Mouse (Mus musculus) heart, adult 2 months (tissue): ENCODE results near the gene Cd22. TPM values are rescaled to one million over a fixed set of nuclear protein-coding genes. Genes with fewer than 3 reads are reported as not detected.
"Not testable (repeated sequence)": the region's sequence is repeated elsewhere in the genome, so short reads cannot be mapped to it uniquely, and the experiment has no call there.

ENCODE experiments used
- DNase-seq, 2 experiments: peaks; one replicate each; pipeline ENCODE4 v3.0.0; 2021
- H3K27ac ChIP-seq: fragments of 200-600 bp; 2 replicates; pipeline ENCODE4 v1.8.1; 2022
- H3K27me3 ChIP-seq: fragments of 200-500 bp; 2 replicates; pipeline ENCODE4 v1.6.1; 2012; ENCODE audit warnings: mild to moderate bottlenecking, low read length, inconsistent platforms, mixed read lengths; ENCODE audit not compliant: control insufficient read depth, insufficient read depth
- H3K36me3 ChIP-seq: fragments of 200-500 bp; 2 replicates; pipeline ENCODE4 v1.6.1; 2012; ENCODE audit warnings: low read length, inconsistent platforms; ENCODE audit not compliant: control insufficient read depth, insufficient read depth
- H3K4me1 ChIP-seq: fragments of 200-500 bp; 2 replicates; pipeline ENCODE4 v1.6.1; 2011; ENCODE audit warnings: low read length; ENCODE audit not compliant: control insufficient read depth, insufficient read depth
- H3K4me3 ChIP-seq: fragments of 200-600 bp; 2 replicates; pipeline ENCODE4 v1.8.1; 2022
- H3K79me2 ChIP-seq: fragments of 200-500 bp; replicated peaks from 2 replicates; pipeline ENCODE4 v1.6.1; 2012; ENCODE audit warnings: mild to moderate bottlenecking, inconsistent platforms, low read length, moderate library complexity, mixed read lengths; ENCODE audit not compliant: control insufficient read depth, insufficient read depth
- H3K9ac ChIP-seq: fragments of 200-500 bp; 2 replicates; pipeline ENCODE4 v1.6.1; 2012; ENCODE audit warnings: low read depth, mild to moderate bottlenecking, control low read depth, inconsistent platforms, low read length, mixed read lengths
- CTCF ChIP-seq: fragments of 200-600 bp; IDR thresholded peaks from 2 replicates; pipeline ENCODE4 v1.8.1; 2022; ENCODE audit warnings: antibody characterized with exemption, mild to moderate bottlenecking, moderate library complexity
- EP300 ChIP-seq: fragments of 200-500 bp; IDR thresholded peaks from 2 replicates; pipeline ENCODE4 v1.6.1; 2011; ENCODE audit warnings: low read depth, low read length, control low read depth; ENCODE audit not compliant: insufficient read depth
- POLR2A ChIP-seq: fragments of 200-500 bp; IDR thresholded peaks from 2 replicates; pipeline ENCODE4 v1.6.1; 2011; ENCODE audit warnings: mild to moderate bottlenecking, low read depth, low read length, control low read depth; ENCODE audit not compliant: insufficient read depth
- WGBS: fragments of 180-500 bp; shearing (Covaris S2); methylation state at CpG from one replicate; pipeline ENCODE4 v1.1.7; 2018; 5-methylcytosine and 5-hydroxymethylcytosine counted together
- intact Hi-C: fragments of 180-260 bp; cut with DNase I; formaldehyde crosslinking; loops from one replicate; pipeline ENCODE4 v1.15.1; 2025
- polyA plus RNA-seq: library from polyadenylated mRNA; depleted of rRNA; stranded (reverse); fragments of >200 nt; gene quantifications from 2 replicates; pipeline ENCODE4 v1.2.3, GENCODE M21; 2012
- total RNA-seq, 2 experiments: library from RNA; stranded (reverse); gene quantifications; 2 replicates each; pipeline ENCODE4 v1.2.3; 2021

The Cd22 gene
- total and polyA plus RNA-seq, 3 experiments = 0.57 to 8.1 (median 1.3) TPM

GRCm38 (mm10) chr7:30837277-30837676, 42.9 kb downstream of the Cd22 start:
- Histone ChIP-seq H3K4me1 (no peaks in the 10 kb centered on the region), H3K27ac (no peak overlapping the region), H3K79me2 (no peaks in the 10 kb centered on the region), H3K9ac (no peak overlapping the region), H3K36me3 (no peaks in the 10 kb centered on the region), H3K27me3 (0 out of 2 replicates have a peak, but pooled peaks cover 1% of the 10 kb centered on the region), H3K4me3 (no peak overlapping the region)
- intact Hi-C loops = no loop called here
- TF ChIP-seq CTCF = no peak
- TF ChIP-seq EP300 = no peak
- TF ChIP-seq POLR2A = no peak
- no peak for DNase-seq

- H3K9ac ChIP-seq, H3K27ac ChIP-seq, H3K79me2 ChIP-seq, DNase-seq, H3K4me3 ChIP-seq, H3K36me3 ChIP-seq, intact Hi-C loops, H3K4me1 ChIP-seq, H3K27me3 ChIP-seq: not testable (repeated sequence)
- WGBS = 19% methylated on average over 7 of the region's 11 CpGs
Observed at GRCm38 (mm10) chr7:30832684-30833083, 47.5 kb downstream of the Cd22 start.

DNA sequence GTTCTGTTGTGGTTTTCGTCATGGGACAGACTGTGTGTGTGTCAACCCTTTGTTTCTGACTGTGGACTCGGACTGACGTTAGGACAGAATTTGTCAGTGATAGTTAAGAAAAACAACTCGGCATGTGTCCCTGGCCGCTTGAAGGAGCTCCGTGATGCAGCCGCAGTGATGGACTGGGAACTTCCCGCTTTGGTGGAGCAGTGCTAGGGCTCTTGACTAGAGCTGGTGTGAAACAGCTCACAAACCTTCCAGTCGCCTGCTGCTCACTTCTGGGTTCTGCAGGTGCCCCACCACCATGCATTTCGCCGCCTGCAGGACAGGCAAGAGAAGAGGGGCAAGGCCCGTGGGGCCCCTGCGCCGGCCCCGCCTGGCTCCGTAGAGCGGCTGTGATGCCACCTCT, 47.9 kb downstream of the Cd22 start:
- H3K4me3 ChIP-seq = no peak overlapping the region
- intact Hi-C loops = no loop called here
- no peaks in the 10 kb centered on the region for H3K36me3 ChIP-seq
- no peak overlapping the region for H3K27ac ChIP-seq
- no peak overlapping the region for H3K9ac ChIP-seq
- H3K4me1 ChIP-seq = no peaks in the 10 kb centered on the region
- H3K27me3 ChIP-seq = no peaks in the 10 kb centered on the region
- H3K79me2 ChIP-seq = no peaks in the 10 kb centered on the region
- TF ChIP-seq CTCF = no peak
- TF ChIP-seq EP300 = no peak
- TF ChIP-seq POLR2A = no peak
- DNase-seq = no peak
- 48% methylated on average over 17 of the region's 17 CpGs for WGBS

DNA sequence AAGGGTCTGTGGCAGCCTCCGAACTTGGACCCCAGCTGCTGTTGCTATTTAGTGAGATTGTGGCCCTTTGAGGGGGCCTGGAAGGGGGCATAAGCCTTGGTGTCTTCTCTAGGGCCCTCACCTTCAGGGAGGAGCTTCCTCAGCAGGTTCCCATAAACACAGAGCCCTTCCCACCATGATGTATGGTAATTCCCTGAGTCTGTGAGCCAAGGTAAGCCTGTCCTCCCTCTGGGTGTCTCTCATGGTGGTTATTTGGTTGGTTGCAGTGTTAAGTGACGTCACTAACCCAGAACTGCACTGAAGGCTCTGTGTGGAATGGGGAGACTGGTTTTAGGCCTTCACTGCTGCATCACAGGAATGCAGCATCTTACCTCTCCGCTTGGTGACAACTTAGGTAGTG, 50.7 kb downstream of the Cd22 start:
- Histone ChIP-seq H3K4me3 (no peak overlapping the region), H3K36me3 (no peaks in the 10 kb centered on the region), H3K79me2 (no peaks in the 10 kb centered on the region), H3K9ac (no peak overlapping the region), H3K27ac (no peak overlapping the region), H3K27me3 (no peaks in the 10 kb centered on the region), H3K4me1 (no peaks in the 10 kb centered on the region)
- DNase-seq = no peak
- intact Hi-C loops = no loop called here
- WGBS = 64% methylated on average over 3 of the region's 3 CpGs
- TF ChIP-seq POLR2A (no peak), CTCF (no peak), EP300 (no peak)

- H3K27me3 ChIP-seq, H3K4me1 ChIP-seq, H3K9ac ChIP-seq, H3K79me2 ChIP-seq, H3K36me3 ChIP-seq, H3K4me3 ChIP-seq, DNase-seq, H3K27ac ChIP-seq, intact Hi-C loops: not testable (repeated sequence)
Observed at GRCm38 (mm10) chr7:30828871-30829270, 51.3 kb downstream of the Cd22 start.

DNA sequence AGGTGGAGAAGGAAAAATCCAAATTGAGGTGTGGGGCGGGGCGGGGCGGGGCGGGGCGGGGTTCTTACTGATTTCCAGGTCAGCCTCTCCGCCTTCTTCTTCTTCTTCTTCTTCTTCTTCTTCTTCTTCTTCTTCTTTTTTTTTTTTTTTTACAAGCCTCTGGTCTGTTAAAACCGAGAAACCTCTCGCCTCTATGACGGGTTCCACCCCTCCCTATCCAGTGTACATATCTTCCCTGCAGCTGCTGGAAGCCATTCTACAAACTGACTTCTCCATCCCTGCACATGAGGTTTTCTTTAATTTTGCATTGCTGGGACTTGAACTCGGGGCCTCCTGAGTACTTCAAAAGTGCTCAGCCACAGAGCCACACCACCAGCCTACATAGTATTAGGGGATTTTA, 53.5 kb downstream of the Cd22 start:
- no peak for DNase-seq
- Histone ChIP-seq H3K4me1 (no peaks in the 10 kb centered on the region), H3K27ac (no peak overlapping the region), H3K36me3 (no peaks in the 10 kb centered on the region), H3K4me3 (no peak overlapping the region), H3K27me3 (no peaks in the 10 kb centered on the region; the same call in 1 of the 2 replicates), H3K79me2 (no peaks in the 10 kb centered on the region), H3K9ac (no peak overlapping the region)
- intact Hi-C loops = no loop called here
- WGBS = 82% methylated on average over 10 of the region's 10 CpGs
- TF ChIP-seq POLR2A (no peak), EP300 (no peak), CTCF (no peak)

DNA sequence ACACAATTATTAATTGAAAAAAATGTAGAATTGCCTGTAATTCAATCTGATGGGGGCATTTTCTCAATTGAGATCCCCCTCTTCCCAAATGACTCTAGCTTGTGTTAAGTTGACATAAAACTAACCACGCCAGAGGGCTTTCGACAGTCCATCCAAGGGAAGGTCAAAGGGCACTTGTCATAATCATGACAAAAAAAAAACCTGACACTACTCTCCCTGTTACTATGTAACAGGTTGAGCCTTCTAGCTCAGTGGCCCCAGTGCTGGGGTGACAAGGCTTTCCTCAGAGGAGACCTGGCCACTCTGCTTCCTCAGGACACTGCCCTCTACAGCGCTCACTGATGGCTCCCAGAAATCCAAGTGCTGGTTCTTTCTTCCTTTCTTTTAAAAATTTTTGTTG, 55.8 kb downstream of the Cd22 start:
- no peaks in the 10 kb centered on the region; the same call in 1 of the 2 replicates for H3K27me3 ChIP-seq
- no peak for TF ChIP-seq CTCF
- TF ChIP-seq POLR2A = no peak
- TF ChIP-seq EP300 = no peak
- H3K79me2 ChIP-seq = no peaks in the 10 kb centered on the region
- intact Hi-C loops = no loop called here
- no peak overlapping the region for H3K4me3 ChIP-seq
- H3K4me1 ChIP-seq = no peaks in the 10 kb centered on the region
- no peak overlapping the region for H3K27ac ChIP-seq
- no peak for DNase-seq
- 85% methylated on average over 3 of the region's 3 CpGs for whole genome bisulfite sequencing
- no peak overlapping the region for H3K9ac ChIP-seq
- H3K36me3 ChIP-seq = no peaks in the 10 kb centered on the region
